Mouse (Mus musculus): ENCODE measurements at regions not wholly inside any gene's neighbourhood (a gene's known extent, or its start where the extent isn't known, plus 50 kb on each side); places are given as distances from the start of the nearest gene placed in this dataset.
"Not testable (repeated sequence)": the region's sequence is repeated elsewhere in the genome, so short reads cannot be mapped to it uniquely, and the experiment has no call there.

DNA sequence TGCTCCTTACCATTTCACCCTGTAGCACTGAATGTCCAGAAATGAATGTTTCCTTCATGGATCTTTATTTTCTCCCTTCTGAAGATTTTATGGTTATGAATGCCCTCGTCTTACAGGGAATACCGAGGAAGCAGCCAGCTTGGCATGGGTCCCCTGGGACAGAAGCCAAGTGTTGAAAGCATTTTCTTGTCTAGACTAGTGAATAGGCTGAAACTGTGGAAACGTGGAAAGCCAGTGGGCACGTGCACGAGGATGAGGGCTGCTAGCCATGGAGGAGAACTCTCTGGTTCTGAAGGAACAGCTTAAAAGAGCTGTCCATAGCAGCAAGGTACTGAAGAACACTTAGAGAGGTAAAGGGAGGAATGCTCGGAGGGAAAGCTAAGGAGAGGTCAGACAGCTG is 457.3 kb upstream of the Cdh5 start:
- WGBS, result 61% methylated on average over 6 of the region's 6 CpGs
- DNase-seq, result no peak
- intact Hi-C loops (cut with DNase I), result no loop called here

DNA sequence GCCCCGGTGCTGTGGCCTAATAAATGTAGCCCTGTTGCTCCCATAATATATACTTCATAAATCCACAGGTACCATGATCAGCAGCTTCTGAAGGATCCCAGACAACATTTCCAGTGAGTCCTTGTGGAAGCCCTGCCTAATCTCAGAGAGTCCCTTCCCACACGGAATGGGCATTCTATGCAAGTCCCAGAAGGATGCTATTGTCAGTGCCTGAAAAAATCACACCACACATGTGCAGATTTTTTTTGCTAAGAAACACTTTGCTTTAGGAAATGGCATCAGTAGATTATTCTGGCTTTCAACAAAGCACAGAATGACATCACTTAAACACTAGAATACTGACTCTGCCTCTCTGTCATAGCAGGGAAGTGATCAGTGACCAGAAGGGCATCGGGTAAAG is 456.6 kb upstream of the Cdh5 start:
- Histone ChIP-seq H3K9ac (ENCODE audit: low read depth, low read length) (no peak overlapping the region), H3K4me3 (no peak overlapping the region), H3K4me1 (ENCODE audit: control insufficient read depth, insufficient read depth, low read length) (no peaks in the 10 kb centered on the region), H3K27ac (no peak overlapping the region), H3K27me3 (ENCODE audit: control insufficient read depth, insufficient read depth, low read length) (no peaks in the 10 kb centered on the region), H3K36me3 (ENCODE audit: control insufficient read depth, insufficient read depth, low read length) (no peaks in the 10 kb centered on the region), H3K79me2 (replicated peaks; ENCODE audit: control insufficient read depth, insufficient read depth, low read length) (no peaks in the 10 kb centered on the region)
- intact Hi-C loops (cut with DNase I), result no loop called here
- TF ChIP-seq POLR2A (IDR thresholded peaks at IDR 0.05; ENCODE audit: insufficient read depth, low read depth, low read length) (no peak), CTCF (IDR thresholded peaks at IDR 0.05) (no peak)
- DNase-seq, result no peak
- WGBS, result 80% methylated on average over 3 of the region's 3 CpGs

More for the DNA sequence above, 457.3 kb upstream of the Cdh5 start:
- Histone ChIP-seq H3K4me3 (no peak overlapping the region), H3K27me3 (ENCODE audit: control insufficient read depth, insufficient read depth, low read length) (no peaks in the 10 kb centered on the region), H3K9ac (ENCODE audit: low read depth, low read length) (no peak overlapping the region), H3K27ac (no peak overlapping the region), H3K36me3 (ENCODE audit: control insufficient read depth, insufficient read depth, low read length) (no peaks in the 10 kb centered on the region), H3K79me2 (replicated peaks; ENCODE audit: control insufficient read depth, insufficient read depth, low read length) (no peaks in the 10 kb centered on the region), H3K4me1 (ENCODE audit: control insufficient read depth, insufficient read depth, low read length) (no peaks in the 10 kb centered on the region)
- TF ChIP-seq CTCF (IDR thresholded peaks at IDR 0.05), result no peak
- no peak for TF ChIP-seq EP300 (IDR thresholded peaks at IDR 0.05; ENCODE audit: insufficient read depth, low read depth, low read length)
- no peak for TF ChIP-seq POLR2A (IDR thresholded peaks at IDR 0.05; ENCODE audit: insufficient read depth, low read depth, low read length)

DNA sequence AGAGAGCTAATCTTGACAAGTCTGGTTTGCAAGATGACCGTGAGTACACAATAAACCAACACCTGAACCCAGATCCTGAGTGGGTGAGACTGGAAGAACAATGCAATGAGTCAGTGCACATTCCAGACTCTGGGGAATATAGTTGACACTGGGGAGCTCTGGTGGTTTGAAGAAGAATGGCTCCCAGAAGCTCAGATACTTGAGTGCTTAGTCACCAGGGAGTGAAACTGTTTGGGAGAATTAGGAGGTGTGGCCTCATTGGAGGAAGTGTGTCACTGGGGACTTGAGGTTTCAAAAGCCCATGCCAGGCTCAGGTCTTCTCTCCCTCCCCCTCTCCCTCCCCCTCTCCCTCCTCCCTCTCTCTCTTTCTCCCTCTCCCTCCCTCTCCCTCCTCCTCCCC is 436.6 kb upstream of the Cdh5 start:
- H3K4me1 ChIP-seq (ENCODE audit: control insufficient read depth, insufficient read depth, low read length), result no peaks in the 10 kb centered on the region
- TF ChIP-seq EP300 (IDR thresholded peaks at IDR 0.05; ENCODE audit: insufficient read depth, low read depth, low read length) (no peak), CTCF (IDR thresholded peaks at IDR 0.05) (no peak), POLR2A (IDR thresholded peaks at IDR 0.05; ENCODE audit: insufficient read depth, low read depth, low read length) (no peak)
- no peak overlapping the region for H3K27ac ChIP-seq
- no peaks in the 10 kb centered on the region for H3K27me3 ChIP-seq (ENCODE audit: control insufficient read depth, insufficient read depth, low read length)
- H3K79me2 ChIP-seq (replicated peaks; ENCODE audit: control insufficient read depth, insufficient read depth, low read length), result no peaks in the 10 kb centered on the region
- DNase-seq, result no peak
- WGBS, result 66% methylated on average over 1 of the region's 1 CpGs
- H3K36me3 ChIP-seq (ENCODE audit: control insufficient read depth, insufficient read depth, low read length), result no peaks in the 10 kb centered on the region
- intact Hi-C loops (cut with DNase I), result no loop called here
- H3K9ac ChIP-seq (ENCODE audit: low read depth, low read length), result no peak overlapping the region
- no peak overlapping the region for H3K4me3 ChIP-seq

DNA sequence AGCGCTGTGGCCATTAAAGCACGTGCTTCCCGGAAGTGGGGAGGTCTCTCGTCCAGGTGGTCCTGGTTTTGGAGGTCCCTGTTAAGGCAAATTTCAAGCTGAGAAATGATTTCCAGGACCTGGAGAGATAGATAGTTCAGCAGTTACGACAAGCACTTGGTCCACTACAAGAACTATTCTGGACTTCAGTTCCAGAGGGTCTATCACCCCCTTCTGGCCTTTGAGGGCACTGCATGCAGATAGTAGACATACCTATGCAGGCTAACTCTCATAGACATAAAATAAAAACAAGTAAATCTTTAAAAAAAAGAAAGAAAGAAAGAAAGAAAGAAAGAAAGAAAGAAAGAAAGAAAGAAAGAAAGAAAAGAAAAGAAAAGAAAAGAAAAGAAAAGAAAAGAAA is 415.2 kb upstream of the Cdh5 start:
- H3K27ac ChIP-seq; DNase-seq; H3K4me3 ChIP-seq; H3K36me3 ChIP-seq (ENCODE audit: control insufficient read depth, insufficient read depth, low read length); intact Hi-C loops (cut with DNase I); H3K4me1 ChIP-seq (ENCODE audit: control insufficient read depth, insufficient read depth, low read length); H3K27me3 ChIP-seq (ENCODE audit: control insufficient read depth, insufficient read depth, low read length); H3K9ac ChIP-seq (ENCODE audit: low read depth, low read length); H3K79me2 ChIP-seq (replicated peaks; ENCODE audit: control insufficient read depth, insufficient read depth, low read length): not testable (repeated sequence)
- 85% methylated on average over 5 of the region's 5 CpGs for WGBS

DNA sequence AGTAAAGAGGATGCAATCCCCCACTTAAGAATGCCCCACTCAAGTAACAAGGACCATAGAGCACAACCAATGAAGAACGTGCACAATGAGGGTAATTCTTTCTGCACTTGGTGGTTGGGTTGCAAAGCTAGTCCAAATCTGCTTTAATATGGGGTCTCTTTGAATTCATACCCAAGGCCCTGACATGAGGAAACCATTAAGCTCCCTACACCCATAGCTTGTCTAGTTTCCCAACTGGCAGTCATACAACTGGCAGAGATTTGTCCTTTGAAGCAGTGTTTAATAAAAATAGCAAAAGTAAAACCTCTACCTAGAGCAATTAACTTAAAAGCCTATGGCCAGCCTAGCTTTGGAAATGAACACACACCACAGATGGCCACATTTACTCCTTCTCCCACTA is 411.0 kb upstream of the Cdh5 start:
- Histone ChIP-seq H3K27ac (no peak overlapping the region), H3K9ac (ENCODE audit: low read depth, low read length) (no peak overlapping the region), H3K4me3 (no peak overlapping the region), H3K36me3 (ENCODE audit: control insufficient read depth, insufficient read depth, low read length) (no peaks in the 10 kb centered on the region), H3K27me3 (ENCODE audit: control insufficient read depth, insufficient read depth, low read length) (no peaks in the 10 kb centered on the region), H3K79me2 (replicated peaks; ENCODE audit: control insufficient read depth, insufficient read depth, low read length) (no peaks in the 10 kb centered on the region), H3K4me1 (ENCODE audit: control insufficient read depth, insufficient read depth, low read length) (no peaks in the 10 kb centered on the region)
- WGBS, result 89% methylated on average over 1 of the region's 1 CpGs
- TF ChIP-seq CTCF (IDR thresholded peaks at IDR 0.05) (no peak), POLR2A (IDR thresholded peaks at IDR 0.05; ENCODE audit: insufficient read depth, low read depth, low read length) (no peak), EP300 (IDR thresholded peaks at IDR 0.05; ENCODE audit: insufficient read depth, low read depth, low read length) (no peak)
- DNase-seq, result no peak
- intact Hi-C loops (cut with DNase I), result no loop called here

DNA sequence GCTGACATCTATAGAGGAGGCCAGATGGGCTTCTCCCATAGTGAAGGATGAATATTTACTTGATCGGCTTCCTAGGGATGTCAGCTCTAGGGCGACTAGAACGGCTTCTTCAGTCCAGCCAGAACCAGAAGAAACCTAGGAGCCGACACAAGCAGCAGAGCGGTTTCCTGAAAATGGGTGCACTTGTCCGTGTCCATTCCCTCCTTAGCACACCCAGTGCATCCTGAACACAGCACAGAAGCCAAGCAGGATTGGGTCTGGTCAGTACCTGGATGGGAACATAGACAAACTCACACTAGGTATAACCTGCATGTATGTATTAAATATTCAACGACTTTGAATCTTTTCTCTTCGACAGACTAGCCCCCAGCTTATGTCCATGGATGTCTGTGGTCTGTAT is 407.9 kb upstream of the Cdh5 start:
- 93% methylated on average over 8 of the region's 8 CpGs for WGBS

More for the DNA sequence above, 407.9 kb upstream of the Cdh5 start:
- H3K27ac ChIP-seq, result no peak overlapping the region
- H3K4me1 ChIP-seq (ENCODE audit: control insufficient read depth, insufficient read depth, low read length), result no peaks in the 10 kb centered on the region
- H3K27me3 ChIP-seq (ENCODE audit: control insufficient read depth, insufficient read depth, low read length), result no peaks in the 10 kb centered on the region
- H3K9ac ChIP-seq (ENCODE audit: low read depth, low read length), result no peak overlapping the region
- intact Hi-C loops (cut with DNase I), result no loop called here
- H3K79me2 ChIP-seq (replicated peaks; ENCODE audit: control insufficient read depth, insufficient read depth, low read length), result no peaks in the 10 kb centered on the region
- H3K4me3 ChIP-seq, result no peak overlapping the region
- no peaks in the 10 kb centered on the region for H3K36me3 ChIP-seq (ENCODE audit: control insufficient read depth, insufficient read depth, low read length)
- no peak for DNase-seq
- TF ChIP-seq POLR2A (IDR thresholded peaks at IDR 0.05; ENCODE audit: insufficient read depth, low read depth, low read length), result no peak
- TF ChIP-seq EP300 (IDR thresholded peaks at IDR 0.05; ENCODE audit: insufficient read depth, low read depth, low read length), result no peak
- no peak for TF ChIP-seq CTCF (IDR thresholded peaks at IDR 0.05)

Data from heart, adult 2 months (tissue).